Mouse (Mus musculus) lung, embryonic 16.5 days (tissue): Measurements from ENCODE around the gene Pom121l2. TPM values are rescaled to one million over a fixed set of nuclear protein-coding genes. Genes with fewer than 3 reads are reported as not detected.
A peak's percentile ranks its signal among the peaks of the same experiment; 100 is the strongest.

ENCODE experiments used
- ATAC-seq: fragments of 200-750 bp; cut with Nextera tagmentation; 2 replicates; pipeline ENCODE4 v1.8.0; 2017; ENCODE audit warnings: low read depth, mild to moderate bottlenecking, moderate library complexity
- H3K27ac ChIP-seq: fragments of 300-500 bp; sonication (generic); 2 replicates; pipeline ENCODE4 v1.5.1; 2014; ENCODE audit warnings: mild to moderate bottlenecking, control low read depth, low read length
- H3K27me3 ChIP-seq: fragments of 300-500 bp; sonication (generic); 2 replicates; pipeline ENCODE4 v1.6.1; 2014; ENCODE audit warnings: low read depth, low read length, mixed read lengths; ENCODE audit not compliant: control insufficient read depth, insufficient read depth
- H3K36me3 ChIP-seq: fragments of 300-500 bp; sonication (generic); 2 replicates; pipeline ENCODE4 v1.6.1; 2014; ENCODE audit warnings: low read length; ENCODE audit not compliant: control insufficient read depth, insufficient read depth
- H3K4me1 ChIP-seq: fragments of 300-500 bp; sonication (generic); replicated peaks from 2 replicates; pipeline ENCODE4 v1.6.1; 2014; ENCODE audit warnings: low read length, mixed read lengths; ENCODE audit not compliant: control insufficient read depth, insufficient read depth
- H3K4me2 ChIP-seq: fragments of 300-500 bp; sonication (generic); 2 replicates; pipeline ENCODE4 v1.6.1; 2014; ENCODE audit warnings: low read depth, low read length, control low read depth
- H3K4me3 ChIP-seq: fragments of 300-500 bp; sonication (generic); 2 replicates; pipeline ENCODE4 v1.5.1; 2014; ENCODE audit warnings: mild to moderate bottlenecking, low read length, control low read depth
- H3K9ac ChIP-seq: fragments of 300-500 bp; sonication (generic); 2 replicates; pipeline ENCODE4 v1.6.1; 2014; ENCODE audit warnings: low read length, control low read depth
- H3K9me3 ChIP-seq: fragments of 300-500 bp; sonication (generic); 2 replicates; pipeline ENCODE4 v1.6.1; 2016; ENCODE audit warnings: low read length; ENCODE audit not compliant: control insufficient read depth
- WGBS: fragments of 180-500 bp; shearing (Covaris S2); extraction: QIAGEN DNeasy Blood & Tissue Kit; methylation state at CpG from one replicate; pipeline ENCODE4 v1.1.7; 2014; 5-methylcytosine and 5-hydroxymethylcytosine counted together
- microRNA-seq: library from miRNA; unstranded; fragments of <30 nt; microRNA quantifications from one replicate; pipeline ENCODE4, GENCODE M21; 2016
- polyA plus RNA-seq: library from polyadenylated mRNA; unstranded; fragments of >200 nt; fragmentation: Nextera tagmentation; extraction: Ambion mirVana; gene quantifications from 2 replicates; pipeline ENCODE4 v1.2.1, GENCODE M21; 2015

Pom121l2 gene
- polyA plus RNA-seq, 1 experiment from 2014 or later, result 0.16 TPM

GRCm38 (mm10) chr13:22036149-22036956 is 55.4 kb downstream of the Pom121l2 start:
- H3K9me3 ChIP-seq, result no peaks in the 10 kb centered on the region
- H3K27ac ChIP-seq, result peak overlapping the region; percentile 65
- H3K36me3 ChIP-seq, result no peaks in the 10 kb centered on the region
- H3K9ac ChIP-seq, result peak overlapping the region; percentile 16
- 1% methylated on average over 17 of the region's 23 CpGs for WGBS
- no peaks in the 10 kb centered on the region for H3K27me3 ChIP-seq
- peak overlapping the region; percentile 30 for H3K4me3 ChIP-seq
- peak; percentile 11; the same call in 1 of the 2 replicates for ATAC-seq
- H3K4me2 ChIP-seq, result peak overlapping the region; percentile 50
- peaks cover 26% of the 10 kb centered on the region for H3K4me1 ChIP-seq

GRCm38 (mm10) chr13:22036986-22037385 is 56.0 kb downstream of the Pom121l2 start:
- Histone ChIP-seq H3K4me1 (peaks cover 28% of the 10 kb centered on the region), H3K4me3 (peak overlapping the region; percentile 30), H3K9me3 (no peaks in the 10 kb centered on the region), H3K36me3 (no peaks in the 10 kb centered on the region), H3K9ac (peak overlapping the region; percentile 16), H3K27ac (peak overlapping the region; percentile 65), H3K4me2 (peak overlapping the region; percentile 50), H3K27me3 (no peaks in the 10 kb centered on the region)
- 50% methylated on average over 3 of the region's 3 CpGs for WGBS
- ATAC-seq, result no peak

DNA sequence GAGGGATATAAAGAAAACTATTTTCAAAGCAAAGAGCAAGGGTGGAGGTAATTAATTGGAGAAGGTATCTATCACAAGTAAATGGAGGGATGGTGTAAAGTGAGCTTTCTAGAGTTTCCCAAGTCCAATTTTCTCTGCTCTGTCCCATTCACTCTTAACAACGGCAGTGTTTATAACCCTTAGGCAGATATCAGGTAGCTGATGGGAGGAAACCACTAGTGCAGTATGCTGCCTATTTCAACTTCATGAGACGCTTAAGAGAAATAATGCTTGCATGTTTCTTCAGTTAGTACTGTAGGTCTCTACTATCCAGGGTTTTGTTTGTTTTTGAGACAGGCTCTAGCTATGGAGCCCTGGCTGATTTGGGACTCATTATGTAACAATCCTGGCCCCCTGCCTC is 56.4 kb downstream of the Pom121l2 start:
- no peak for ATAC-seq

More for the DNA sequence above, 56.4 kb downstream of the Pom121l2 start:
- H3K27ac ChIP-seq, result peak overlapping the region; percentile 30; the same call in 1 of the 2 replicates
- no peaks in the 10 kb centered on the region for H3K27me3 ChIP-seq
- H3K9me3 ChIP-seq, result no peaks in the 10 kb centered on the region
- peaks cover 29% of the 10 kb centered on the region for H3K4me1 ChIP-seq
- H3K4me2 ChIP-seq, result no peak overlapping the region
- WGBS, result 54% methylated on average over 2 of the region's 2 CpGs
- H3K36me3 ChIP-seq, result no peaks in the 10 kb centered on the region
- H3K9ac ChIP-seq, result no peak overlapping the region; the same call in 1 of the 2 replicates
- no peak overlapping the region for H3K4me3 ChIP-seq

Small RNA genes lying within 50 kb of the gene (microRNA-seq; reads per million reads assigned to microRNA genes)
- not detected for gene Gm44390

Other genes with a start within 250 kb of the Pom121l2 start
- 1.3 and 1.4 TPM in 2 replicates for gene Hist1h4j, start 246.1 kb upstream of the Pom121l2 start, polyA plus RNA-seq
- 2.0 and 5.4 TPM in 2 replicates for gene Hist1h4k, start 230.7 kb upstream of the Pom121l2 start, polyA plus RNA-seq
- gene Hist1h2ak, start 227.4 kb upstream of the Pom121l2 start, polyA plus RNA-seq, result 31.5 and 35.8 TPM in 2 replicates
- 5.8 and 7.8 TPM in 2 replicates for gene Hist1h2bn, start 227.1 kb upstream of the Pom121l2 start, polyA plus RNA-seq
- gene Hist1h1b, start 200.6 kb upstream of the Pom121l2 start, polyA plus RNA-seq, result 23.4 and 24.2 TPM in 2 replicates
- gene Hist1h3i, start 197.8 kb upstream of the Pom121l2 start, polyA plus RNA-seq, result 103 and 124 TPM in 2 replicates
- gene Hist1h2an, start 194.0 kb upstream of the Pom121l2 start, polyA plus RNA-seq, result 1.8 and 5.1 TPM in 2 replicates
- gene Hist1h2bp, start 193.7 kb upstream of the Pom121l2 start, polyA plus RNA-seq, result 1.0 and 1.2 TPM in 2 replicates
- gene Hist1h2bq, start 171.0 kb upstream of the Pom121l2 start, polyA plus RNA-seq, result 24.2 and 25.0 TPM in 2 replicates
- 3.4 TPM in 1 of 2 replicates, not detected in the other for gene Hist1h2ao, start 170.7 kb upstream of the Pom121l2 start, polyA plus RNA-seq
- gene Hist1h4m, start 169.4 kb upstream of the Pom121l2 start, polyA plus RNA-seq, result not detected in 2 replicates
- 19.0 and 22.4 TPM in 2 replicates for gene Hist1h4n, start 149.0 kb upstream of the Pom121l2 start, polyA plus RNA-seq
- gene Hist1h2ap, start 147.7 kb upstream of the Pom121l2 start, polyA plus RNA-seq, result 3,144 and 3,910 TPM in 2 replicates
- gene Hist1h2br, start 147.5 kb upstream of the Pom121l2 start, polyA plus RNA-seq, result 26.3 and 29.0 TPM in 2 replicates
- 7.9 and 12.5 TPM in 2 replicates for gene Zfp184, start 36.1 kb upstream of the Pom121l2 start, polyA plus RNA-seq
- gene Prss16, start 28.5 kb downstream of the Pom121l2 start, polyA plus RNA-seq, result 10.0 and 26.0 TPM in 2 replicates
- gene Hist1h2ah, start 54.4 kb downstream of the Pom121l2 start, polyA plus RNA-seq, result 2.3 and 15.3 TPM in 2 replicates
- gene Hist1h2bk, start 54.7 kb downstream of the Pom121l2 start, polyA plus RNA-seq, result 6.6 and 7.3 TPM in 2 replicates
- 23.6 and 24.3 TPM in 2 replicates for gene Hist1h4i, start 60.2 kb downstream of the Pom121l2 start, polyA plus RNA-seq
- gene Hist1h2ag, start 61.8 kb downstream of the Pom121l2 start, polyA plus RNA-seq, result 36.8 and 53.7 TPM in 2 replicates
- 12.9 and 16.4 TPM in 2 replicates for gene Hist1h2bj, start 62.0 kb downstream of the Pom121l2 start, polyA plus RNA-seq
- not detected in 2 replicates for gene Vmn1r188, start 103.2 kb downstream of the Pom121l2 start, polyA plus RNA-seq
- gene Vmn1r189, start 124.6 kb downstream of the Pom121l2 start, polyA plus RNA-seq, result not detected in 2 replicates
- not detected in 2 replicates for gene Vmn1r191, start 202.8 kb downstream of the Pom121l2 start, polyA plus RNA-seq
- gene Vmn1r192, start 209.9 kb downstream of the Pom121l2 start, polyA plus RNA-seq, result not detected in 2 replicates
- gene Vmn1r193, start 242.0 kb downstream of the Pom121l2 start, polyA plus RNA-seq, result not detected in 2 replicates